Mouse (Mus musculus) kidney, embryonic 14.5 days (tissue): ENCODE results near the gene Il6st. TPM values are rescaled to one million over a fixed set of nuclear protein-coding genes. Genes with fewer than 3 reads are reported as not detected.
A peak's percentile ranks its signal among the peaks of the same experiment; 100 is the strongest.

Experiments
- ATAC-seq: fragments of 200-750 bp; cut with Nextera tagmentation; 2 replicates; pipeline ENCODE4 v1.8.0; 2017; ENCODE audit warnings: moderate number of reproducible peaks, mild to moderate bottlenecking, moderate TSS enrichment, moderate library complexity; ENCODE audit not compliant: low FRiP score, low TSS enrichment
- H3K27ac ChIP-seq: fragments of 300-500 bp; sonication (generic); 2 replicates; pipeline ENCODE4 v1.5.1; 2014; ENCODE audit warnings: low read depth, mild to moderate bottlenecking, low read length, moderate library complexity, mixed read lengths
- H3K27me3 ChIP-seq: fragments of 300-500 bp; sonication (generic); 2 replicates; pipeline ENCODE4 v1.6.1; 2014; ENCODE audit warnings: mild to moderate bottlenecking, low read length; ENCODE audit not compliant: control insufficient read depth, insufficient read depth
- H3K36me3 ChIP-seq: fragments of 300-500 bp; sonication (generic); 2 replicates; pipeline ENCODE4 v1.6.1; 2014; ENCODE audit warnings: low read length, mixed read lengths; ENCODE audit not compliant: control insufficient read depth, insufficient read depth
- H3K4me1 ChIP-seq: fragments of 300-500 bp; sonication (generic); 2 replicates; pipeline ENCODE4 v1.6.1; 2014; ENCODE audit warnings: low read length, mixed read lengths; ENCODE audit not compliant: control insufficient read depth, insufficient read depth
- H3K4me2 ChIP-seq: fragments of 300-500 bp; sonication (generic); replicated peaks from 2 replicates; pipeline ENCODE4 v1.6.1; 2014; ENCODE audit warnings: low read depth, mild to moderate bottlenecking, low read length
- H3K4me3 ChIP-seq: fragments of 300-500 bp; sonication (generic); 2 replicates; pipeline ENCODE4 v1.5.1; 2014; ENCODE audit warnings: mild to moderate bottlenecking, low read length
- H3K9ac ChIP-seq: fragments of 300-500 bp; sonication (generic); 2 replicates; pipeline ENCODE4 v1.6.1; 2014; ENCODE audit warnings: low read depth, mild to moderate bottlenecking, low read length, moderate library complexity
- H3K9me3 ChIP-seq: fragments of 300-500 bp; sonication (generic); 2 replicates; pipeline ENCODE4 v1.6.1; 2016; ENCODE audit warnings: low read length; ENCODE audit not compliant: control insufficient read depth
- WGBS: fragments of 180-500 bp; shearing (Covaris S2); extraction: QIAGEN DNeasy Blood & Tissue Kit; methylation state at CpG from one replicate; pipeline ENCODE4 v1.1.7; 2014; 5-methylcytosine and 5-hydroxymethylcytosine counted together
- polyA plus RNA-seq: library from polyadenylated mRNA; unstranded; fragments of >200 nt; fragmentation: Nextera tagmentation; extraction: Ambion mirVana; gene quantifications from 2 replicates; pipeline ENCODE4 v1.2.1, GENCODE M21; 2014

Gene Il6st
- polyA plus RNA-seq, 1 experiment from 2014 or later = 31.8 TPM

DNA sequence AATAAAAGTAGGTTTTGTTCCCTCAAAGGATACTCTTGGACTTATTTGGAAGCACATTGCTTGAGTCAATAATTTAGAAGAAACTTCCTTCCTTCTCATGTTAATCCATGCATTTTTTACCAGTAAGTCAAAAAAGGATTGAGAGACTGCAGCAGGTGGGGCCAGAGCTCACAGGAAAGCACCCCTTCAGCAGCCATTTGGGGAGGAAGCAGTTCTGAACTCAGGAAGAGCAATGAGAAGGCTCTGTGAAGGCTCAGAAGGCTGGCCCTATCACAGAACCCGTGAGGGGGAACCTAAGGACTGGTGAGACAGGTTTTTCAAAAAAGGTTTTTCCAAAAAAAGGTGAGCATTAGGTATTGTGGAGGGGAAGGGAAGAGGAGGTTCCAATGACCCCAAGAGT is 50.7 kb downstream of the Il6st start:
- Histone ChIP-seq H3K36me3 (no peaks in the 10 kb centered on the region), H3K4me1 (no peaks in the 10 kb centered on the region), H3K4me2 (no peak overlapping the region), H3K27me3 (no peaks in the 10 kb centered on the region), H3K4me3 (no peak overlapping the region), H3K9ac (no peak overlapping the region), H3K27ac (no peak overlapping the region), H3K9me3 (0 out of 2 replicates have a peak, but pooled peaks cover 2% of the 10 kb centered on the region)
- ATAC-seq = no peak
- 74% methylated on average over 1 of the region's 1 CpGs for WGBS

DNA sequence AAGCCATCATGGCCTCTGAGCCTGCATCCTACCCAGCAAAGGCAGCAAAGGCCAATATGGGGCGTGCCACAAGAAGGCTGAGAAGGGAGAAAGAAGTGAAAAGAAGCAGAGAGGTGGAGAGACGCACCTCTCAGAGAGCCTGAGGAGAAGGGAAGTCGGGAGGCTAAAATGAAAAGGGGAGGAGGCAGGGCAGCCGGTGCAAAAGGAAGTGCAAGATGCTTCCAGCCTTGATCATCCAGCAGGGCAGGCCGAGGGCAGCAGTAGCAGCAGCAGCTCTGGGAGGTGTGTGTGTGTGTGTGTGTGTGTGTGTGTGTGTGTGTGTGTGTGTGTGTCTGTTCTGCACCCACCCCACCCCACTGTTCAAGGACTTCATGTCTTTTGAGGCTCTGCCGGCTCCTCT is 58.4 kb downstream of the Il6st start:
- H3K4me1 ChIP-seq = no peaks in the 10 kb centered on the region
- ATAC-seq = no peak
- no peak overlapping the region for H3K4me2 ChIP-seq
- H3K27me3 ChIP-seq = no peaks in the 10 kb centered on the region
- 0 out of 2 replicates have a peak, but pooled peaks cover 2% of the 10 kb centered on the region for H3K9me3 ChIP-seq
- H3K36me3 ChIP-seq = no peaks in the 10 kb centered on the region
- H3K27ac ChIP-seq = no peak overlapping the region
- no peak overlapping the region for H3K9ac ChIP-seq
- WGBS = 65% methylated on average over 6 of the region's 6 CpGs
- H3K4me3 ChIP-seq = no peak overlapping the region

DNA sequence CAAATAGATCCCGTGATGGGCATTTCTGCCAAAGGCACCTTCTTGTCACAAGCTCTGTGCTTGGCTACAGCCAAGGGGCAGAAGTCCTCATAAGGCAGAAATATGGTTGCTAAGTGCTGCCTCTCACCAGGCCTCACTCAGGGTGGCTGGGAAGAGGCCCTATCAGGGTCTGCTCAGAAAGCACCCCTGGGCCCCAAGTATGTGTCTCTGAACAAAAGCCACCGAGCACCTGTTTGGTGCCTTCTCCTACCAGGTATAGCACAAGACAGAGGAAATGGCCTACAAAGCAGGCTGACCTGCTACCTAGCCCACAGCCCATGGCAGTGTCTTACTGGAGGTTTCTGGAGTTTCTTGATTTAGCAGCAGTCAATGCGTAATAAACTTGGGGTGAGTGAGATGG is 59.0 kb downstream of the Il6st start:
- H3K4me3 ChIP-seq = no peak overlapping the region
- 93% methylated on average over 3 of the region's 3 CpGs for WGBS
- no peak for ATAC-seq

DNA sequence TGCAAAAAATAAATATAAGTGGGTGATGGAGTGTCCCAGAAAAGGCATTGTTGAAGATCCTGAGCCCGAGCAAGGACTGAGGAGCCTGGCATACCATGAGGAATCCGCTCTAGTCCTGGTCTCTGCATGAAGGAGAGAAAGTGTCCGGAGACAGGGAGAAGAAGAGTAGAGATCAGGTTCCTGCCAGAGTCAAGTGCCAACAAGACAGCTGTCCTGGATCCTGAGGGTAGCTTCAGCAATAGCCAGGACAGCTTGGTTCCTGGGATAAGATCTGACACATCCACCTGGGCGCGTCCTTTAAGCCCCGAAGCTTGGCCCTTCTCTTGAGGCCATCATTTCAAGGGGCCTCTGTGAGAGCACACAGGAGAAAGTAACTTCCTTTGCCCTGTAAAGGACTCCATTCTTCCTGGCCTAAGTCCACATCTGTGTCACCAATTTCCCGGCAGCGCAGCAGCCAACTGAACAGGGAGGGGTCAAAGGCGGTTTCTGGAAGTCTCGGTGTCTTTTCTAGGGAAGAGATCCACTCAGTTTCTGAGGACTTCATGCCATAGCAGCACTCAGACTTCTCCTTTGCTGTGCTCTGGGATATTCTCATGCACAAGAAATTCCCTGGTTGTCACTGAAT is 59.6 kb downstream of the Il6st start:
- ATAC-seq = no peak
- no peaks in the 10 kb centered on the region for H3K36me3 ChIP-seq
- H3K27ac ChIP-seq = no peak overlapping the region
- no peaks in the 10 kb centered on the region for H3K27me3 ChIP-seq
- 83% methylated on average over 10 of the region's 10 CpGs for WGBS
- H3K9ac ChIP-seq = no peak overlapping the region
- H3K4me3 ChIP-seq = no peak overlapping the region
- H3K4me2 ChIP-seq = no peak overlapping the region
- no peaks in the 10 kb centered on the region for H3K4me1 ChIP-seq
- no peaks in the 10 kb centered on the region for H3K9me3 ChIP-seq

More for the DNA sequence above, 59.0 kb downstream of the Il6st start:
- H3K27me3 ChIP-seq = no peaks in the 10 kb centered on the region
- H3K4me2 ChIP-seq = no peak overlapping the region
- H3K36me3 ChIP-seq = no peaks in the 10 kb centered on the region
- H3K9ac ChIP-seq = no peak overlapping the region
- H3K9me3 ChIP-seq = 0 out of 2 replicates have a peak, but pooled peaks cover 2% of the 10 kb centered on the region
- H3K27ac ChIP-seq = no peak overlapping the region
- no peaks in the 10 kb centered on the region for H3K4me1 ChIP-seq

DNA sequence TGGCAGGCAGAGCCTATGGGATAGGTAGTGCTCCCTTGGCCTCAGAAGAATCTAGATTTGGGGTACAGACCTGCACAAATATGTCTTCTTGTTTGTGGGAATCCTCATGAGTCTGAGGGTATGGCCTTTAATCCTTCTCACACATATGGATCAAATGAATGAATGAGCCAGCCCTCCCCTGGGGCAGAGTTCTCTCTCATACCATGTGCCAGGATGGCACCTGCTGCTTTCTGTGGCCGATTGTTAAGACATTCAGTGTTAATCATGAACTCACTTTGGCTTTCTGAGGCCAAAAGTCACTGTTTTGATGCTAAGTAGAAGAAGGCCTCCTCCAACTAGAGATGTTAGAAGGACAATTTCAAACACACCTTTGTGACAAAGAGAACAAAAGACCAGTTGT is 63.3 kb downstream of the Il6st start:
- Histone ChIP-seq H3K36me3 (no peaks in the 10 kb centered on the region), H3K4me1 (no peaks in the 10 kb centered on the region), H3K9ac (no peak overlapping the region), H3K4me2 (no peak overlapping the region), H3K27me3 (no peaks in the 10 kb centered on the region), H3K4me3 (no peak overlapping the region), H3K9me3 (no peaks in the 10 kb centered on the region), H3K27ac (no peak overlapping the region)
- ATAC-seq = no peak
- 63% methylated on average over 1 of the region's 1 CpGs for WGBS

DNA sequence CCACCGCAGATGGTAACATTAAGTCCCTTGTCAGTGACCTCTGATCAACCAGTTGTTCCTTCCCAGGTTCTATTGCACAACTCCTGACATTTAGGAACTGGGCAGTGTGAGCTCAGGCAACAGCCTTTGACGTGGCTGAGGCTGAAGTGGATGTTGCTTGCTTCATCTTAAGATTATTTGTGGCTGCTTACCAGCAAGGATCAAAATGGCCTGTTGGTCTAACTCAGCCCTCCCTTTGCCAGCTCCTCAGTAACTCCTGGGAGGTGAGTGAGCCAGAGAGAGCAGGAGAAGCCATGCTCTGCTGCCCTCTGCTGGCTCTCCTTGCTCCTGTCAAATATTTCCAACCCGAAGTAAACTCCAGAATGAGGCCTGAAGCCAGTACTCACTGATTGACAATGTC is 66.0 kb downstream of the Il6st start:
- H3K27me3 ChIP-seq = no peaks in the 10 kb centered on the region
- H3K4me3 ChIP-seq = no peak overlapping the region
- WGBS = 37% methylated on average over 3 of the region's 3 CpGs
- ATAC-seq = peak; percentile 60
- H3K9ac ChIP-seq = no peak overlapping the region
- no peaks in the 10 kb centered on the region for H3K36me3 ChIP-seq
- no peak overlapping the region for H3K27ac ChIP-seq
- no peak overlapping the region for H3K4me2 ChIP-seq
- H3K4me1 ChIP-seq = 0 out of 2 replicates have a peak, but pooled peaks cover 3% of the 10 kb centered on the region
- H3K9me3 ChIP-seq = no peaks in the 10 kb centered on the region

DNA sequence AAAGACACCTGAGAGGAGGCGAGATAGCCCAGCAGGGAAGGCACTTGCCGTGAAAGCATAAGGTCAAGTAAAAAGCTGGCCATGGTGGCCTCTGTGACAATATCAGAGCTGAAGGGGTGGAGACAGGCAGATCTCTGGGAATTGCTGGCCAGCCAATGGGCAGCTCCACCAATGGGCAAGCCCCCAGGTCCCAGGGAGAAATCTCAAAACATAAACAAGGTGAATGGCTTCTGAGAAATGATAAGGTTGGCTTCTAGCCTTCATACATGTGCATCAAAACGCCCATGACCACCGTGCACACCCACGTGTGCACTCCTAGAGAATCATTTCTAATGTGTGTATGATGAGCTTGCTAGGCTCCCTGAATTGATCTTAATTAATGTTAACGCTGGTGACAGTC is 68.4 kb downstream of the Il6st start:
- Histone ChIP-seq H3K4me1 (0 out of 2 replicates have a peak, but pooled peaks cover 3% of the 10 kb centered on the region), H3K27me3 (no peaks in the 10 kb centered on the region), H3K4me3 (no peak overlapping the region), H3K27ac (no peak overlapping the region), H3K4me2 (no peak overlapping the region), H3K9me3 (no peaks in the 10 kb centered on the region), H3K36me3 (no peaks in the 10 kb centered on the region), H3K9ac (no peak overlapping the region)
- 86% methylated on average over 6 of the region's 6 CpGs for WGBS
- no peak for ATAC-seq

DNA sequence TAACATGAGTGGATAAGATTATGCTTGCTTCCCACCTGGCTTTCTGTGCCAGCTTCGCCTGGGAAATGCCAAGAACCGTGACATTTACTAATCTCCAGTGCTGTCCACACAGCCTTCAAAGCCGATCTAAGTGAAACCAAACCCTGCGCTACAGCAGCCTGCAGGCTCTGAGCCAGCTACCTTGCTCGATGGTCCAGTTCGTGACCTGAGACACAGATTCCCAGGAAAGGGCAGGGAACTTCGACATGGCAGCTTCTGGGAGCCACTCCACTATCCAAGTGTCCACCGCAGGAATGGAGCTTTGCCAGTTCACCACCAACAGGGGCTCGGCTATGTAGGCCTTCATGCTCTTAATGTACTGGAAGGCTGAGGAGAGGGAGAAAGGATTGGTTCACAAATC is 69.7 kb downstream of the Il6st start:
- Histone ChIP-seq H3K27ac (no peak overlapping the region), H3K4me1 (0 out of 2 replicates have a peak, but pooled peaks cover 3% of the 10 kb centered on the region), H3K27me3 (no peaks in the 10 kb centered on the region), H3K4me2 (no peak overlapping the region), H3K4me3 (no peak overlapping the region), H3K36me3 (no peaks in the 10 kb centered on the region), H3K9ac (no peak overlapping the region), H3K9me3 (no peaks in the 10 kb centered on the region)
- 56% methylated on average over 9 of the region's 9 CpGs for WGBS
- ATAC-seq = no peak

DNA sequence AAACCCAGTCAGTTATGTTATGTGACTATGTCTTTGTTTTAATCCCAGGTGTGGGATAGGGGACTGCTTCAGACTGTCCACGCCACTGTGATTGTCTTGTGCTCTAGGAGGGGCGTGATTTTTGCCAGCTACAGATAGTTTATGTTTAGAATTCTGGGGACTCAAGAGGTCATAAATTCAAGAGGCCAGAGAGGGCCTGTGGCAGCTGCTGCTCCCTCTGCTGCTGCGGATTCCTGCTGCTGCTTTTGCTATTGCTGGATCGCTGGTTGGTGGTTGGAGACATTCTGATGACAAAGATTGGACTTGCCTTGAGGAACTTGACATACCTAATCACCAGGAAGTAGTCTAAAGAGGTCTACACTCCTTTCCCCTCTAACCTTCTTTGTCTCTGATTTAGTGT is 72.7 kb downstream of the Il6st start:
- Histone ChIP-seq H3K27ac (no peak overlapping the region), H3K27me3 (no peaks in the 10 kb centered on the region), H3K36me3 (no peaks in the 10 kb centered on the region), H3K4me1 (peaks cover 6% of the 10 kb centered on the region; the same call in 1 of the 2 replicates), H3K4me3 (no peak overlapping the region), H3K9me3 (no peaks in the 10 kb centered on the region), H3K9ac (no peak overlapping the region), H3K4me2 (no peak overlapping the region)
- no peak for ATAC-seq
- 24% methylated on average over 4 of the region's 4 CpGs for WGBS
